Mouse (Mus musculus): ENCODE data around the gene Tcf19. TPM values are rescaled to one million over a fixed set of nuclear protein-coding genes. Genes with fewer than 3 reads are reported as not detected.
"Not testable (repeated sequence)": the region's sequence is repeated elsewhere in the genome, so short reads cannot be mapped to it uniquely, and the experiment has no call there.

Gene Tcf19
- total RNA-seq, 2 experiments from 2014 or later = 9.0 to 13.4 TPM

- no peak for DNase-seq (ENCODE audit: low spot score in 2 of 2)
- intact Hi-C loops (cut with DNase I) = no loop called here
These were observed 19.5 kb downstream of the Tcf19 start for GRCm38 (mm10) chr17:35497124-35497523.

GRCm38 (mm10) chr17:35490320-35490719 lies 26.3 kb downstream of the Tcf19 start:
- DNase-seq (ENCODE audit: low spot score in 2 of 2) = no peak
- intact Hi-C loops (cut with DNase I) = no loop called here

- intact Hi-C loops (cut with DNase I) = no loop called here
These were observed 28.6 kb downstream of the Tcf19 start for GRCm38 (mm10) chr17:35488041-35488440.

GRCm38 (mm10) chr17:35486726-35487125 lies 29.9 kb downstream of the Tcf19 start:
- no peak for DNase-seq (ENCODE audit: low spot score in 2 of 2)
- intact Hi-C loops (cut with DNase I) = no loop called here

More at GRCm38 (mm10) chr17:35488041-35488440, 28.6 kb downstream of the Tcf19 start:
- no peak for DNase-seq (ENCODE audit: low spot score in 2 of 2)

- intact Hi-C loops (cut with DNase I) = no loop called here
- DNase-seq (ENCODE audit: low spot score in 2 of 2) = no peak
These were observed 30.9 kb downstream of the Tcf19 start for GRCm38 (mm10) chr17:35485702-35486101.

- peak; percentile 23 to 24 for DNase-seq (ENCODE audit: low spot score in 2 of 2)
- intact Hi-C loops (cut with DNase I) = no loop called here
These were observed 32.6 kb downstream of the Tcf19 start for GRCm38 (mm10) chr17:35484066-35484465.

- DNase-seq (ENCODE audit: low spot score in 2 of 2) = no peak
- intact Hi-C loops (cut with DNase I) = no loop called here
These were observed 46.5 kb downstream of the Tcf19 start, which contains the start of gene H2-Q10 for GRCm38 (mm10) chr17:35469842-35470751. Gene H2-Q10, plus strand, starts transcription at chr17:35470089.

- DNase-seq (ENCODE audit: low spot score in 2 of 2); intact Hi-C loops (cut with DNase I): not testable (repeated sequence)
These were observed 47.7 kb downstream of the Tcf19 start for GRCm38 (mm10) chr17:35468936-35469335.

- intact Hi-C loops (cut with DNase I); DNase-seq (ENCODE audit: low spot score in 2 of 2): not testable (repeated sequence)
These were observed 51.0 kb downstream of the Tcf19 start for GRCm38 (mm10) chr17:35465651-35466050.

Other genes starting within 250 kb of the Tcf19 start
- gene H2-Q1, start 196.4 kb downstream of the Tcf19 start, total RNA-seq (2021) = under 1 TPM; 0.39 to 0.74 TPM
- under 1 TPM in 1 of 2 experiments, not detected in 1; 0.43 TPM for gene H2-Q2, start 174.6 kb downstream of the Tcf19 start, total RNA-seq (2021)
- gene H2-Q4, start 137.2 kb downstream of the Tcf19 start, total RNA-seq (2021) = 1 to 10 TPM; 1.7 to 1.9 TPM
- gene H2-Q6, start 92.0 kb downstream of the Tcf19 start, total RNA-seq (2021) = under 1 TPM in 1 of 2 experiments, not detected in 1; 0.52 TPM
- under 1 TPM; 0.36 to 0.37 TPM for gene H2-Q7, start 77.7 kb downstream of the Tcf19 start, total RNA-seq (2021)
- gene H2-Q10, start 46.7 kb downstream of the Tcf19 start, total RNA-seq (2021) = under 1 TPM in 1 of 2 experiments, not detected in 1; 0.27 TPM
- not detected for gene Pou5f1, start 10.8 kb downstream of the Tcf19 start, total RNA-seq (2021)
- gene Cchcr1, start 276 bp upstream of the Tcf19 start, total RNA-seq (2021) = 10 to 100 TPM; 10.1 to 15.2 TPM
- gene Psors1c2, start 16.4 kb upstream of the Tcf19 start, total RNA-seq (2021) = 1 to 10 TPM in 1 of 2 experiments, under 1 TPM in 1; 0.79 to 2.5 TPM
- gene Cdsn, start 35.3 kb upstream of the Tcf19 start, total RNA-seq (2021) = 1 to 10 TPM; 1.4 to 1.6 TPM
- gene 2300002M23Rik, start 50.6 kb upstream of the Tcf19 start, total RNA-seq (2021) = not detected
- gene Sfta2, start 84.7 kb upstream of the Tcf19 start, total RNA-seq (2021) = not detected
- gene Gm9573, start 109.8 kb upstream of the Tcf19 start, total RNA-seq (2021) = not detected
- gene Mucl3, start 126.9 kb upstream of the Tcf19 start, total RNA-seq (2021) = not detected
- gene Vars2, start 150.8 kb upstream of the Tcf19 start, total RNA-seq (2021) = 10 to 100 TPM; 30.1 to 40.0 TPM
- gene Gtf2h4, start 156.9 kb upstream of the Tcf19 start, total RNA-seq (2021) = 10 to 100 TPM; 26.8 to 29.9 TPM
- gene Ddr1, start 187.8 kb upstream of the Tcf19 start, total RNA-seq (2021) = 10 to 100 TPM; 52.5 to 69.9 TPM